Mouse (Mus musculus): ENCODE data around the gene Tmcc2. TPM values are rescaled to one million over a fixed set of nuclear protein-coding genes. Genes with fewer than 3 reads are reported as not detected.

Tmcc2 gene
- polyA plus RNA-seq, 1 experiment, result 35.2 TPM

DNA sequence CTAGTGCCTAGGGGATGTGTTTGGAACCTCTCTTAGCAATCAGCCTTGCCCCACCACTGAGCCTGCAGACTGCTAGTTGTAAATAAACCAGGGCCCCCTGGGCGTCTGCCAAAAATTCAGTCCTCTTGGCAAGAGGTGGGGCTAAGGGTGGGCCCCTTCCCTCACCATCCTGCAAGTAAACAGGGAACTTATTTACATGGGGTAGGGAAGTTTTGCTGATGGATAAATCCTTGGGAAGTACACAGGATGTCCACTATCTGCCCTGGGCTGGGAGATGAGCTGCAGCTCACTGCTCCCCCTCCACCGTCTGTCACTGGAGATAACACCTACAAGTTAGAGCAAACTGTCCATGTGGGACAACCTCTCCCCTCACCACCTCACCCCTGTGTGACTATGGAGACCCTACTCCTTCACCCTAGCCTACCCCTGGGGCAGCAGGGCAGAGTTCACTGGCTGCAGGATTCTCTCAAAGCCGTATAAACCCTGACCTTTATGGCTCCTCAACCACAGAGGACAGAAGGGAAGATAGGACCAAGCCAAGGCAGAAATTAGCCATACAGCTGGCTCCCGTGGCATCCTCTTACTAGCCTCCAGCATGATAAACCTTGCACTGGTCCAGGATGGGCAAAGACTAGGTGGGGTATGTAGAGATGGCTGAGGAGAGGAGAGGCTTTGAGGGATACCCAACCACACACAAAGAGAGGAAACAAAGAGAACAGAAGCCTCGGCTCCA lies 16.8 kb downstream of the Tmcc2 start:
- peaks cover 6% of the 10 kb centered on the region for H3K36me3 ChIP-seq (ENCODE audit: control insufficient read depth, insufficient read depth)
- no peaks in the 10 kb centered on the region for H3K27me3 ChIP-seq (ENCODE audit: control insufficient read depth, insufficient read depth, insufficient read length)
- no peak overlapping the region for H3K4me3 ChIP-seq
- H3K4me2 ChIP-seq (ENCODE audit: low read depth), result peak overlapping the region; percentile 61
- TF ChIP-seq MAX (IDR thresholded peaks at IDR 0.05; ENCODE audit: low read depth) (no peak), CEBPB (IDR thresholded peaks at IDR 0.05; ENCODE audit: insufficient read depth, poor library complexity, severe bottlenecking) (no peak), TCF3 (IDR thresholded peaks at IDR 0.05; ENCODE audit: insufficient read length, low read depth) (no peak), USF1 (IDR thresholded peaks at IDR 0.05; ENCODE audit: low read depth) (no peak), E2F4 (IDR thresholded peaks at IDR 0.05; ENCODE audit: insufficient read depth) (no peak), TCF12 (IDR thresholded peaks at IDR 0.05; ENCODE audit: insufficient read depth, poor library complexity, severe bottlenecking) (no peak), MYOD1 (IDR thresholded peaks at IDR 0.05; ENCODE audit: control insufficient read depth in 1 of 3, insufficient read length in 2 of 3, low read depth in 2 of 3) (no peak), MYOG (IDR thresholded peaks at IDR 0.05; ENCODE audit: control insufficient read depth in 1 of 3, insufficient read depth in 1 of 3, insufficient read length in 2 of 3, low read depth in 2 of 3) (no peak), REST (IDR thresholded peaks at IDR 0.05; ENCODE audit: insufficient read depth, insufficient read length) (no peak), POLR2A (IDR thresholded peaks at IDR 0.05; ENCODE audit: insufficient read length, low read depth) (no peak), POLR2AphosphoS2 (IDR thresholded peaks at IDR 0.05; ENCODE audit: insufficient read length, low read depth) (no peak), SRF (IDR thresholded peaks at IDR 0.05; ENCODE audit: control insufficient read depth, insufficient read length, low read depth) (no peak)
- peaks cover 9% of the 10 kb centered on the region for H3K79me2 ChIP-seq (ENCODE audit: control insufficient read depth, insufficient read depth)
- H3ac ChIP-seq (ENCODE audit: control insufficient read depth, insufficient read length), result no peak overlapping the region

DNA sequence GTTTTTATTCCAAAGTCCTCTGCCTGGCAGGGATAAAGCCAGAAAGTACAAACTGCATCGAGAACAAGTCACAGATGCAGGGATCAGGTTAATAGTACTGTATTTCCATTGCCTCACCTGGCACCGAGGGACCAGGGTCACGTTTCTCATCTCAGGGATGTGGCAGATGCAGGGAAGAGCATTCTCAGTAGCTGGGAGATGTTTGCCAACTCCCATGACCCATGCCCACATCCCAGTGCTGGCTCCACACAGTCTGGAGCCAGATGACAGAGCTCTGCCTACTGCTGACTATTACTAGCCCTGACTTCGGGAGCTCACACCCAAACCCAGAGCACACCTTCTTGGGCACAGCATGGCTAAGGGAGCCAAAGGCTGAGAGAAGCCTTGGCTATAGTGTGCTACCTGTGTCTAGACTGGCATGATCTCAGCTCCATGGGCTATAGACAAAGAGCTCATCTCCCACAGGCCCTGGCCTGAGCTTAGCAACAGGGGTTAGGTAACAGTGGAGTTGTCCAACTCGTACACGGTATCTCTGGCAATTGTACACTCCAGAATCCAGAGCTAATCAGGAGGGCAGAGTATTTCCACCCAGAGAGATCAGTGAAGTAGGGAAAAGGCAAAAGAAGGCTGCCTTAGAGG lies 18.1 kb downstream of the Tmcc2 start:
- no peak overlapping the region for H3K4me2 ChIP-seq (ENCODE audit: low read depth)
- H3K4me3 ChIP-seq, result no peak overlapping the region
- no peak for TF ChIP-seq POLR2AphosphoS2 (IDR thresholded peaks at IDR 0.05; ENCODE audit: insufficient read length, low read depth)
- no peak for TF ChIP-seq REST (IDR thresholded peaks at IDR 0.05; ENCODE audit: insufficient read depth, insufficient read length)
- no peak for TF ChIP-seq USF1 (IDR thresholded peaks at IDR 0.05; ENCODE audit: low read depth)
- peaks cover 6% of the 10 kb centered on the region for H3K79me2 ChIP-seq (ENCODE audit: control insufficient read depth, insufficient read depth)
- H3K27me3 ChIP-seq (ENCODE audit: control insufficient read depth, insufficient read depth, insufficient read length), result no peaks in the 10 kb centered on the region
- no peak overlapping the region for H3ac ChIP-seq (ENCODE audit: control insufficient read depth, insufficient read length)
- H3K36me3 ChIP-seq (ENCODE audit: control insufficient read depth, insufficient read depth), result no peaks in the 10 kb centered on the region

DNA sequence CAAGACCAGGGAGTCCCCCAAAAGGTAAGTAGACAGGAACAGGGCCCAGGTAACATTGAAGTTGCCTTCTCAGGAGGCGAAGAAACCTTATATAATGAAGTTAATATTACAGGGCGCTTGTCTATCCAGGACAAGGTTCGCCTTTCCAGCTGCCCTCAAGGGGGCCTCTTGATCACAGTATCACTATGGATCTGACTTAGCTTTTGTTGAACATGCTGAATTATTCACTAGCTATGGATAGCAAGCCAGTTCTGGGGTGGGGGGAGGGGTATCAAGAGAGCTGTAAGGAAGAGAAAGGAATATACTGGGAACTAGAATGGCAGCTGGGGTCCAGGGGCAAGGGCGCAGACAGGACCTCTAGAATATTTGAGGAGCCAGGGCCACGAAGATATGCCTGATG lies 18.7 kb downstream of the Tmcc2 start:
- Histone ChIP-seq H3K79me2 (ENCODE audit: control insufficient read depth, insufficient read depth) (peaks cover 6% of the 10 kb centered on the region), H3K27me3 (ENCODE audit: control insufficient read depth, insufficient read depth, insufficient read length) (no peaks in the 10 kb centered on the region), H3K36me3 (ENCODE audit: control insufficient read depth, insufficient read depth) (no peaks in the 10 kb centered on the region), H3ac (ENCODE audit: control insufficient read depth, insufficient read length) (no peak overlapping the region), H3K4me2 (ENCODE audit: low read depth) (no peak overlapping the region), H3K4me3 (no peak overlapping the region)
- TF ChIP-seq E2F4 (IDR thresholded peaks at IDR 0.05; ENCODE audit: insufficient read depth) (no peak), POLR2AphosphoS2 (IDR thresholded peaks at IDR 0.05; ENCODE audit: insufficient read length, low read depth) (no peak), MYOD1 (IDR thresholded peaks at IDR 0.05; ENCODE audit: control insufficient read depth in 1 of 3, insufficient read length in 2 of 3, low read depth in 2 of 3) (no peak), MAX (IDR thresholded peaks at IDR 0.05; ENCODE audit: low read depth) (no peak), SRF (IDR thresholded peaks at IDR 0.05; ENCODE audit: control insufficient read depth, insufficient read length, low read depth) (no peak), POLR2A (IDR thresholded peaks at IDR 0.05; ENCODE audit: insufficient read length, low read depth) (no peak), MYOG (IDR thresholded peaks at IDR 0.05; ENCODE audit: control insufficient read depth in 1 of 3, insufficient read depth in 1 of 3, insufficient read length in 2 of 3, low read depth in 2 of 3) (no peak), CEBPB (IDR thresholded peaks at IDR 0.05; ENCODE audit: insufficient read depth, poor library complexity, severe bottlenecking) (no peak), TCF12 (IDR thresholded peaks at IDR 0.05; ENCODE audit: insufficient read depth, poor library complexity, severe bottlenecking) (no peak), TCF3 (IDR thresholded peaks at IDR 0.05; ENCODE audit: insufficient read length, low read depth) (no peak), USF1 (IDR thresholded peaks at IDR 0.05; ENCODE audit: low read depth) (no peak), REST (IDR thresholded peaks at IDR 0.05; ENCODE audit: insufficient read depth, insufficient read length) (no peak)

DNA sequence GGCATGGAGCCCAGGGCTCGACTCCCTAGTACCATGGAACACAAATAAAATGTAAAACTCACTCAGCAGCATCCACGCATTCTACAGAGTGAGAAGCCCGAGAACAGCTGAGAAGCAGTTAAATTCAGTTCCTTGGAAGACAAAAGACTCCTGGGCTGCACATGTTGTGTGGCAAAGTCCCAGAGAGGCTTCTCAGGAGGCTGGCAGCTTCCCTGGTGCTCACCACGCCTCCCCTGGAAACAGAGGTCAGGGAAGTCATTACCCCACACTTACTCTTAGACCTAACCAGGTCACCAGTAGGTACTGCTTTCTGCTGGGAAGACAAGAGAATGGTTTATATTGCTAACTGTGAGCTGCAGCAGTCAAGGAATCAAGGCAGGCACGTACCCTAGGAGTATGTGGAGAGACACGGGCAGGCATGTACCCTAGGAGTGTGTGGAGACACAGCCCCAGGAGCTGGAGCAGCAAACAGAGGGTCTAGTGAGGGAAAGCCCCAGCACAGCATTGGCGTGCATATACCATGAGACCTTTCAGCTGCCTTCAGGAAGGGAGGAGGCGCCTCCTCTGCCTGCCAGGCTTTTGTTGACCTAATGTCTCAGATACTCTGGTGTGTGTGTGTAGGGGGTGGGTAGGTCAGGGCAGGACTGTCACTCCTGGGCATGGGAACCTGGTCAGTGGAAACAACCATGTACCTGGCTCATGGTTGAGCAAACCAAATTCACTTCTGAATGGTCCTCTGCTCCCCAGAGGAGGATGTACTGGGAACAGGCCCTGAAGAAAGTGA lies 19.6 kb downstream of the Tmcc2 start:
- no peak overlapping the region for H3ac ChIP-seq (ENCODE audit: control insufficient read depth, insufficient read length)
- no peak overlapping the region for H3K4me3 ChIP-seq
- no peaks in the 10 kb centered on the region for H3K27me3 ChIP-seq (ENCODE audit: control insufficient read depth, insufficient read depth, insufficient read length)
- peaks cover 6% of the 10 kb centered on the region for H3K79me2 ChIP-seq (ENCODE audit: control insufficient read depth, insufficient read depth)
- TF ChIP-seq REST (IDR thresholded peaks at IDR 0.05; ENCODE audit: insufficient read depth, insufficient read length) (no peak), MAX (IDR thresholded peaks at IDR 0.05; ENCODE audit: low read depth) (no peak), TCF3 (IDR thresholded peaks at IDR 0.05; ENCODE audit: insufficient read length, low read depth) (no peak), CEBPB (IDR thresholded peaks at IDR 0.05; ENCODE audit: insufficient read depth, poor library complexity, severe bottlenecking) (no peak), TCF12 (IDR thresholded peaks at IDR 0.05; ENCODE audit: insufficient read depth, poor library complexity, severe bottlenecking) (no peak), E2F4 (IDR thresholded peaks at IDR 0.05; ENCODE audit: insufficient read depth) (no peak), POLR2AphosphoS2 (IDR thresholded peaks at IDR 0.05; ENCODE audit: insufficient read length, low read depth) (no peak), MYOD1 (IDR thresholded peaks at IDR 0.05; ENCODE audit: control insufficient read depth in 1 of 3, insufficient read length in 2 of 3, low read depth in 2 of 3) (no peak), USF1 (IDR thresholded peaks at IDR 0.05; ENCODE audit: low read depth) (no peak), POLR2A (IDR thresholded peaks at IDR 0.05; ENCODE audit: insufficient read length, low read depth) (no peak), MYOG (IDR thresholded peaks at IDR 0.05; ENCODE audit: control insufficient read depth in 1 of 3, insufficient read depth in 1 of 3, insufficient read length in 2 of 3, low read depth in 2 of 3) (no peak), SRF (IDR thresholded peaks at IDR 0.05; ENCODE audit: control insufficient read depth, insufficient read length, low read depth) (no peak)
- no peaks in the 10 kb centered on the region for H3K36me3 ChIP-seq (ENCODE audit: control insufficient read depth, insufficient read depth)
- H3K4me2 ChIP-seq (ENCODE audit: low read depth), result no peak overlapping the region
